Mouse (Mus musculus) adrenal gland (tissue): ENCODE results near the gene Caly.

Experiments
- intact Hi-C: fragments of 180-260 bp; cut with DNase I; formaldehyde crosslinking; loops from one replicate; pipeline ENCODE4 v1.15.1; 2025
- long read RNA-seq, 2 experiments: library from polyadenylated mRNA; unstranded; transcript quantifications; one replicate each; pipeline ENCODE4 v2.0.0; 2020; ENCODE audit warnings: borderline replicate concordance in 1 of 2; ENCODE audit not compliant: insufficient replicate concordance in 1 of 2

Caly gene
- long read RNA-seq, experiment 1, transcript Caly-204 (6 exons, 975 nt) = major isoform, 6 of 9 reads
- long read RNA-seq, experiment 1, partial matches to known transcripts = 1 of 9 reads
- long read RNA-seq, experiment 1, other reads (novel, unspliced or antisense) = 1 of 9 reads
- long read RNA-seq, experiment 2, transcript Caly-204 (6 exons, 975 nt) = major isoform, 20 of 25 reads
- long read RNA-seq, experiment 2, partial matches to known transcripts = 0 of 25 reads
- long read RNA-seq, experiment 2, other reads (novel, unspliced or antisense) = 2 of 25 reads

GRCm38 (mm10) chr7:140082242-140082678, at the start of gene Caly:
Caly (minus strand) TSS chr7:140082548.
- intact Hi-C loops = no loop called here

GRCm38 (mm10) chr7:140127911-140128310, 45.6 kb upstream of the Caly start:
- intact Hi-C loops = no loop called here

DNA sequence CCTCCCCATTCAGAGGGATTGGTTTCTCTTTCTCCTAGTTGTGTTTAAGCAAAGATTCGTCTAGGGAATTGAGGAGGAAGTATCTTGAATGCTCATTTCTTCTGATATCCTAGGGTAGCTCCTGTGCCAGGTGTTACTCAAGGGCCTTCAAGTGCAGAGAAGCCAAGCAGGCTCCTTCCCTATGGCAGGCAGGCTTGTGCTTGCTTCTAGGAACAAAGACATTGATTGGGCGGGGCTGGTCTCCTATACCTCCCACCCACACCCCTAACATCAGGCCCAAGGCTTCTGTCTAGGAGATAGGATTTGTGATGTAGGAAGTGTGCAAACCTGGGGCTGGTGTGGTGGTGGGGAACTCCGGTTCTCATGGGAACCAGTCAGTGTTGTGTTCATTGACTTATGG, 44.6 kb upstream of the Caly start:
- intact Hi-C loops = no loop called here

- intact Hi-C loops = no loop called here
Measured at GRCm38 (mm10) chr7:140126022-140126350, 43.6 kb upstream of the Caly start.

DNA sequence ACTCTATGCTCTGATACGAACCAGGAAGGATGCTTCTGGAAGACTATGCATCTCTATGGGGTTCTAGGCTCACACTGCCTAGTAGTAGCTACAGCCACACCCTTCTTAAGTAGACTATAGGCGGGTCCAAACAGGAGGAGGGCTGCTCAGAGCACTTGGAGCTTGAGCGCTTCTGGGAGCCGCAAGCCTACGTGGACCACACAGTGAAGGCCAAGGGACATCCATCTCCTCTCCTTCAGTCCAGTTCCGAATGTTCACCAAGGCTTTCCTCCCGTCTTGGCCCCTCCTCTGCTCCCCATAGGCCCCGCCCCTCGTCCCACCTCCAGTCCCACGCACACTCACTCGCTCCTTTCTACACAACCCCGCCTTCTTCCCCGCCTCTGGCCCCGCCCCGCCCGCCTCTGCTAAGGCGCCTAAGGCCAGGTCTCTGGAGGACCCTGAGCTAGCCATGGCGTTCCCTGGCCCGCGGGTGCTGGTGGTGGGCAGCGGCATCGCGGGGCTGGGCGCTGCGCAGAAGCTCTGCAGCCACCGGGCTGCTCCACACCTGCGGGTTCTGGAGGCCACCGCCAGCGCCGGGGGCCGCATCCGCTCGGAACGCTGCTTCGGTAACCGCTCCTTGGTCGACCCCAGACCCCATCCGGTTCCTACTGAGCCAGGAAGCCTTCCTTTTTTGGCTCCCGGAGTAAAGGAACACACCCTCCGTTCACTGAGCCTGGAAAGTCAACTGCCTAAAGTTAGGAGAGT, 43.1 kb upstream of the Caly start:
- intact Hi-C loops = no loop called here

DNA sequence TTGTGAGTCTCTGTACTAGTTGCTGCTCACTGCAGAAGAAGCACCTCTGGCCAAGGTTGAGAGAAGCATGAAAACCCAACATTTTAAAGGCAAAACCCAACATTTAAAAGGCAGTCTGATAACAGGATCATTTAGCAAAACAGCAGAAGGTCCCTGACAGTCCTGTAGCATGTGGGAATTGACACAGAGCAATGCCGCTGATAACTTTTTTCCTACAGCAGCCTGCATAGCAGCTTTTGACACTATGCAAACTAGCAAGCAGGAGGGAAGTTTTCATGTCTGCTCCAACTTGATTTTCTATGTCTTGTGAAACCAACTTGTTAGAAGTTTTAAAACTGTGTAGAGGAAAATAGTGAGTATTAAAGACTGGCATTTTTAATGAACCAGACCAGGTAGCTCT, 42.0 kb upstream of the Caly start:
- intact Hi-C loops = no loop called here

GRCm38 (mm10) chr7:140122765-140123164, 40.4 kb upstream of the Caly start:
- intact Hi-C loops = no loop called here

DNA sequence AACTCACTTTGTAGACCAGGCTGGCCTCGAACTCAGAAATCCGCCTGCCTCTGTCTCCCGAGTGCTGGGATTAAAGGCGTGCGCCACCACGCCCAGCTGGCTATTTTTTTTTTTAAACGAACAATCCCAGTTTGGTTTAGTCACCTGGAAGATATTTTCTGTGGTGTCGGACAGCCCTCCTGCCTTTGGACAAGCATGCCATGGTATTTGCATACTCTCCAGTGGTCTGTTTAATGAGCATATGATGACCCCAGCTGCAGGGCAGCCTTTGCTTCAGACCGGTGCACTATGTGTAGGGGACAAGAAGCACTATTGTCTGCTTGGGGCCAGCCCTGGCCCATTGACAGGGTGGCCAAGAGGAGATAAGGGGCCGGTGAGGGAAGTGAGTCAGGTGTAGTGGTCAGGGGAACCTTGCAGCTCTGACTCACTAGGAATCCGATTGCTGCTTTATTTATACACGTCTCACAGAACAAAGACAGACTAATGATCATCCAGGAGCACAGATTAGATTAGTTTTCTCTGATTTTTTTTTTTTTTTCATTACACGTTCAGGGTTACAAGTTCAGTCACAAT, 39.1 kb upstream of the Caly start:
- intact Hi-C loops = no loop called here

GRCm38 (mm10) chr7:140120484-140120883, 38.1 kb upstream of the Caly start:
- intact Hi-C loops = no loop called here

DNA sequence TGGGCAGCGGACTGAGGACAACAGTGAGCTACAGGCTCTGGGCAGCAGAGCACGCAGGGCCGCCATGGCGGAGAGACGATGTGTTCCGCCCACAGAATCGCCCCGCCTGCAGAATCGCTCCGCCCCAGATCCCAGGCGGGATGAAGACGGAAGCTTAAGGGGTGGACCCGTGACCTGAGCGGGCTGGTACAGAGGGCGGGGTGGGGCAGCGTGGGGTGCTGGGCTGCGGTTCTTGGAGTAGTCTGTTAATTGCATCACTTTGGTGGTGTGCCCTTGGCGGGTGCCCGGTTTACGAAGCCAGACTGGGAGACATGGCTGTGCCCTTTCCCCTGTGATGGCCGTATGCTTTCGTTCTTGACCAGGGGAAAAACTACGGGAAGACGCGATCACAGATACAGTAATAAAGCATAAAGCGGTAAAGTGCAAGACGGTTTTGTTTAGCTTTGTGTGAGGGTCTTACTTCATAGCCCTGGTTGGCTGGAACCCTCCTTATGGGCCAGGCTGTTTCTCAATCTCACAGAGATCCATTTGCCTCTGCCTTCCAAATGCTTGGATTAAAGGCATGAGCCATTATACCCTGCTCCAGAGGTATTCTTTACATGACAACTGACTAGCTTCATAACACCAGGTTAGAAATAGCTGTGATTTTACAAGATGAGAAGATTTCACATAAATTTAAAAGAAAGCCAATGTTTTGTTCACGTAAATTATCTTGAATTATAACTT, 34.1 kb upstream of the Caly start, which contains the start of gene Echs1:
Gene Echs1 (minus strand): TSS at position 148 of the 726 bp plus-strand sequence.
- intact Hi-C loops = loop anchor here (5.0 kb wide), 1 partner anchor 1256 kb away; no protein-coding TSS in a partner anchor

GRCm38 (mm10) chr7:140115583-140116328, 33.4 kb upstream of the Caly start, which contains the start of gene Paox:
Paox (plus strand) TSS chr7:140115799.
- intact Hi-C loops = loop anchor here (5.0 kb wide), 1 partner anchor 1257 kb away; no protein-coding TSS in a partner anchor

GRCm38 (mm10) chr7:140111943-140112342, 29.6 kb upstream of the Caly start:
- intact Hi-C loops = no loop called here

- intact Hi-C loops = loop anchor here (5.0 kb wide), 1 partner anchor 33 kb away; the partner anchor contains the start of gene Mtg1
Measured at GRCm38 (mm10) chr7:140104009-140104408, 21.7 kb upstream of the Caly start.

- intact Hi-C loops = loop anchor here (5.0 kb wide), 1 partner anchor 35 kb away; the partner anchor contains the start of gene Mtg1
Measured at GRCm38 (mm10) chr7:140101993-140102860, 19.9 kb upstream of the Caly start, which contains the start of gene Fuom. Fuom (minus strand) TSS chr7:140102441.

DNA sequence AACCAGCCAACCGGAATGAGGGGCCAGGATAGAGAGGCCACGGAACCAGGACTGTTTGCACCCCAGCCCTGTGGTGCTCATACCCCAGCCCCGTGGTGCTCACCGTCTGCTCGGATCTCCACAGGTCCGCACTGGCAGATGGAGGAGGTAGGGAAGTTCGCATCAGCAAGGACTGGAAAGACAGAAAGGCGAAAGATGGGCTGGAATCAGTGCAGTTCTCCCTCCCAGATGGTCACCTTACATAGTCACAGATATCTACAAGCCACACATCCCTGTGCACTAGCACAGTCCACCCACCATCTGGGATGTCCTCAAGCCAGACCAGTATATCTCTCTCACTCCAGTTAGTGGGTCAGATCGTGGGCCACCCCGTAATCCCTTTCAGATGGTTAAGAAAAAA, 19.1 kb upstream of the Caly start:
- intact Hi-C loops = loop anchor here (5.0 kb wide), 1 partner anchor 36 kb away; the partner anchor contains the start of gene Mtg1

GRCm38 (mm10) chr7:140098466-140098865, 16.1 kb upstream of the Caly start:
- intact Hi-C loops = no loop called here

DNA sequence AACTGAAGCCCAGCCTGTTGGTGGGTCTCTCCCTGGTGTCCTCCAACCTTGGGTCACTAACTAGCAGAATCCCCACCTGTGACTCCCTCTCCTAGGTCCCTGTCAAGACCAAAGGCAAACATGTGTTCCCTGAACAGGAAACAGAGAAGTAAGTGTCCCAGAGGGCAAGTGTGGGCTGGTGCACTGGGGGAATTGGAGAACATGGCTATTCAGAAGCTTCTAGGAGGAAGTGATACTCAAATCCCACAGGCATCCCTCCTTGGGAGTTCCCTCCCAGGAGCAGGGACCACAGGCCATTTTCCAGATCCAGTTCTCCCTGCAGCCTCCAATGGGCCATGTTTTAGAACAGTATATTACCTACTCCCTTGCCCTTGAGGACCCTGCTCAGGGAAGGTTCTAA, 13.7 kb upstream of the Caly start:
- intact Hi-C loops = no loop called here

DNA sequence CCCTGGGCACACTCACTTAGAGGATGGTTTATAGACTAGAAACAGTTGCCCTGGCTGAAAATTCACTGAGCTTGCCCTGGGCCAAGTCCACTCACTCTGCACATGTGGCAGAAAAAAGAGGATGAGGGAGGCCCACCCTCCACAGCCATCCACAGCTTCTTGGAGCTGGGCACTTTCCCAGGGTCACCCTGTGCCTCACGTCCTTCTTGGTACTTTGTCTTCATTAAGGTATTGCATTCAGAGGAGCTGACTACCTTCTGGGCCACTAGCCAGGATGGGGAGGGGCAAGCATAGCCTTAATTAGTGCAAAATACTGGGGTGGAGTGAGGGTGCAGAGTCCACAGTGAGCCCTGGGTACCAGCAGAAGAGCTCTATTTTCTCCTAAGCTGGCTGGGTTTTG, 13.2 kb upstream of the Caly start:
- intact Hi-C loops = no loop called here

DNA sequence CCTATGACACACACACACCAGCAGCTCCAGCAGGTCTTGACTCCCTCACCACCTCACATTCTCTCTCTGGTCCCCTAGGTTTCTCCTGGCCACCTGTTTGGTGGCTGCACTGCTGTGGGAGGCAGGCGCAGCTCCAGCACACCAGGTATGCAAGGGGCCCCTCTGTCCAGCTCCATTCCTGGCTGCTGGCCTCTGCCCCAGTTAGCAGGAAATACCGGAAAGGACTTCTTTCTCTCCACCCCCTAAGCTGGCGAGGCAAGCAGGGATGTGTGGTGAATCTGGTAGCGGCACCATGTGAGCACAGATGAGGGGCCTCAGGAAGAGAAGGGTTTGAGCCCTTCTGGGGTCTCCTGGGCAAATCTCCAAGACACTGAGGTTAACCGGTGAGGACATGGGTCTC, 12.6 kb upstream of the Caly start:
- intact Hi-C loops = no loop called here
